Mouse (Mus musculus) thymus, postnatal 25 days (tissue): ENCODE results near the gene Ttc16.

Experiments used
- DNase-seq: peaks from one replicate; pipeline ENCODE4 v3.0.0; 2022

Gene Ttc16

GRCm38 (mm10) chr2:32712934-32713817 lies 62.3 kb downstream of the Ttc16 start, which contains the start of gene Cdk9:
TSS of gene Cdk9 (minus strand) at chr2:32713076.
- DNase-seq = peak; percentile 95

- peak; percentile 97 for DNase-seq
These were observed 62.9 kb downstream of the Ttc16 start for GRCm38 (mm10) chr2:32712586-32712933.

- peak; percentile 70 for DNase-seq
These were observed 63.3 kb downstream of the Ttc16 start for GRCm38 (mm10) chr2:32712108-32712551.

GRCm38 (mm10) chr2:32711301-32712056 lies 64.0 kb downstream of the Ttc16 start:
- DNase-seq = no peak

- DNase-seq = no peak
These were observed 65.0 kb downstream of the Ttc16 start for GRCm38 (mm10) chr2:32710425-32710824.

- DNase-seq = no peak
These were observed 65.8 kb downstream of the Ttc16 start for GRCm38 (mm10) chr2:32709521-32710137.

GRCm38 (mm10) chr2:32708643-32709042 lies 66.8 kb downstream of the Ttc16 start:
- peak; percentile 72 for DNase-seq
